Mouse (Mus musculus) liver, embryonic 11.5 days (tissue): ENCODE measurements around the gene Ermp1. TPM values are rescaled to one million over a fixed set of nuclear protein-coding genes. Genes with fewer than 3 reads are reported as not detected.

Experiments
- ATAC-seq: fragments of 200-750 bp; cut with Nextera tagmentation; replicated peaks from 2 replicates; pipeline ENCODE4 v1.8.0; 2017; ENCODE audit warnings: moderate number of reproducible peaks, mild to moderate bottlenecking, moderate TSS enrichment, moderate library complexity; ENCODE audit not compliant: low FRiP score
- DNase-seq: peaks from one replicate; pipeline ENCODE4 v3.0.0-alpha.2; 2017; ENCODE audit warnings: low spot score
- H3K27ac ChIP-seq: fragments of 300-500 bp; sonication (generic); 2 replicates; pipeline ENCODE4 v1.5.1; 2014; ENCODE audit warnings: mild to moderate bottlenecking, low read depth, low read length, control low read depth
- H3K27me3 ChIP-seq: fragments of 300-500 bp; sonication (generic); replicated peaks from 2 replicates; pipeline ENCODE4 v1.6.1; 2014; ENCODE audit warnings: low read length, mixed read lengths; ENCODE audit not compliant: control insufficient read depth, insufficient read depth
- H3K36me3 ChIP-seq: fragments of 300-500 bp; sonication (generic); 2 replicates; pipeline ENCODE4 v1.6.1; 2014; ENCODE audit warnings: mild to moderate bottlenecking, low read length, moderate library complexity, mixed read lengths; ENCODE audit not compliant: control insufficient read depth, insufficient read depth
- H3K4me1 ChIP-seq: fragments of 300-500 bp; sonication (generic); replicated peaks from 2 replicates; pipeline ENCODE4 v1.6.1; 2014; ENCODE audit warnings: low read length, mixed read lengths; ENCODE audit not compliant: control insufficient read depth, insufficient read depth
- H3K4me2 ChIP-seq: fragments of 300-500 bp; sonication (generic); 2 replicates; pipeline ENCODE4 v1.6.1; 2014; ENCODE audit warnings: mild to moderate bottlenecking, control low read depth, moderate library complexity
- H3K4me3 ChIP-seq: fragments of 300-500 bp; sonication (generic); 2 replicates; pipeline ENCODE4 v1.5.1; 2014; ENCODE audit warnings: low read depth, low read length, control low read depth
- H3K9ac ChIP-seq: fragments of 300-500 bp; sonication (generic); 2 replicates; pipeline ENCODE4 v1.6.1; 2014; ENCODE audit warnings: low read depth, low read length, control low read depth
- H3K9me3 ChIP-seq: fragments of 300-500 bp; sonication (generic); 2 replicates; pipeline ENCODE4 v1.6.1; 2016; ENCODE audit warnings: low read length, inconsistent platforms, mixed read lengths; ENCODE audit not compliant: control insufficient read depth
- WGBS: fragments of 180-500 bp; shearing (Covaris S2); extraction: QIAGEN DNeasy Blood & Tissue Kit; methylation state at CpG from one replicate; pipeline ENCODE4 v1.1.7; 2014; 5-methylcytosine and 5-hydroxymethylcytosine counted together
- polyA plus RNA-seq: library from polyadenylated mRNA; unstranded; fragments of >200 nt; fragmentation: Nextera tagmentation; extraction: Ambion mirVana; gene quantifications from 2 replicates; pipeline ENCODE4 v1.2.1, GENCODE M21; 2014

Gene Ermp1
- 15.9 and 18.6 TPM in 2 replicates for polyA plus RNA-seq

DNA sequence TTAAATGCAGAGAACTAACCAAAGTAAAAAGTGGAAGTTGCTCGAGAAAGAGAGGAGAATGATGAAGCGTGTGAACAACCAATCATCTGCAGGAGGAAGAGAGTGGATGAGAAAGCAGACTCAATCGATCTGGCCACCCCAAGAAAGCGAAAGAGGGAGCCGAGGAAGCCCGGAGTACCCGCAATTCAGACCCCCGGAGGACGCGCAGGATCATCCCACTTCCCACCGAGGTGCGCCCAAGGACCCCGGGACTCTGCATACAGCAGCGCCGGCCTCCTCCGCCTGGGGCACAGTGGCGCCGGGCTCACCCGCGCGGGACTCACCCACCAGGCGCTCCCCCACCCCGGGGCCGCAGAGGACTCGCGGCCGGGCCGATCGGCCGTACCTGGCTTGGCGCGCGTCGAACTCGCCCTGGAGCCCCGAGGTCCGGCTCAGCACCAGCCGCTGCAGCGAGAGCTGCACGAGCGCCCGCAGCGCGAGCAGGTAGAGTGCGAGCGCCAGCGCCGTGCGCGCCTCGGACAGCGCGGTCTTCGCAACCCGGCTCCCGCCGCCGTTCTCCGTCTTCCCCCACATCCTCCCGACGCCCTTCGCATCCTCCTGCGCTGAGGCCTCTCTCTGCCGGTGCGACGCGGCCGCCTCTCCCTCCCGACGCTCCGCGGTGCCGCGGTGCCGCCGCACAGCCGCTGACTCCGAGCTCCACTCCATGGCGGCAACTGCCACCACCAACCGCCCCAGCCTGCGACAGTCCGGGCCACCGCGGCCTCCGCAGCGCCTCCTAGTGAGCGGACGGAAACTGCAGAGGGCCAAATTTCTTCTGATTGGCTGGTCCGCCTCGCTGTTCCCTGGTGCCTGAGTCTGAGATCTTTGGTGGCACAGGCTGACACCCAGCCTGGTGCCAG, at the start of gene Ermp1:
Gene Ermp1 (minus strand): TSS at position 765 of the 899 bp plus-strand sequence.
- Histone ChIP-seq H3K9me3 (no peaks in the 10 kb centered on the region; the same call in 1 of the 2 replicates), H3K36me3 (peaks cover 9% of the 10 kb centered on the region), H3K4me3 (peak within 1 kb of the TSS; percentile 78), H3K27me3 (no peaks in the 10 kb centered on the region), H3K4me1 (peaks cover 17% of the 10 kb centered on the region), H3K4me2 (peak within 1 kb of the TSS; percentile 66), H3K27ac (peak within 1 kb of the TSS; percentile 70), H3K9ac (peak within 1 kb of the TSS; percentile 82)
- DNase-seq (peak; percentile 92), ATAC-seq (peak; percentile 87)
- WGBS = under 1% methylated on average over 90 of the region's 90 CpGs

DNA sequence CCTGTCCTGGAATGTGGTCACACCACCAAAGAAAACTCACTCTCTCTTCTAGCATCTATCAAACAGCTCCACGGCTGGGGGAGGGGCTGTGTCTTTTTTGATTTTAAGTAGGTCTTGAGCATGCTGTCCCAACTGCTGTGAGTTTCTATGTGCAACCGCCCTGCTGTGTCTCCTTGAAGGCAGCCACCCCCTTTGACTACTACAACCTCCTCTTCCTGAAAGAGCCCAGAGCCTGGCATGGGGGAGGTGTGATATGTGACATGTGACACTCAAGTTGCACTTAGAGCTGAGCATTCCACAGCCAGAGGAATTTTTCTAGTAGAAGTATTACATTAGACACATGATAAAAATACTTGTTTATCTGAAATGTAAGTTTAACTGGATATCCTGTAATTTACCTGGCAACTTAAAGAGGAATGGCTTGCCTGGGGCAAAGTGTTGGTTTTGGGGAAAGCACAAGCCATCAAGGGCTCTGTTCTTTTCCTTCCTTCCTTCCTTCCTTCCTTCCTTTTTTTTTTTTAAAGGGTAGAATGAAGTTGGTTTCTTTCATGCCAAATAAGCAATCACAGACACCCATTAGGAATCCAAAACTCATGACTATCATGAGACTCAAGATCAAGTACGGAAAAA, 49.1 kb upstream of the Ermp1 start, which contains the start of gene Mlana:
Gene Mlana (plus strand): TSS at position 580 of the 630 bp plus-strand sequence.
- H3K27me3 ChIP-seq = no peaks in the 10 kb centered on the region
- no peak within 1 kb of the TSS for H3K9ac ChIP-seq
- no peak within 1 kb of the TSS for H3K27ac ChIP-seq
- no peaks in the 10 kb centered on the region for H3K9me3 ChIP-seq
- H3K4me3 ChIP-seq = no peak within 1 kb of the TSS
- no peak for DNase-seq
- H3K4me2 ChIP-seq = no peak within 1 kb of the TSS
- no peaks in the 10 kb centered on the region for H3K4me1 ChIP-seq
- 51% methylated on average over 3 of the region's 3 CpGs for WGBS
- no peaks in the 10 kb centered on the region for H3K36me3 ChIP-seq
- ATAC-seq = no peak

DNA sequence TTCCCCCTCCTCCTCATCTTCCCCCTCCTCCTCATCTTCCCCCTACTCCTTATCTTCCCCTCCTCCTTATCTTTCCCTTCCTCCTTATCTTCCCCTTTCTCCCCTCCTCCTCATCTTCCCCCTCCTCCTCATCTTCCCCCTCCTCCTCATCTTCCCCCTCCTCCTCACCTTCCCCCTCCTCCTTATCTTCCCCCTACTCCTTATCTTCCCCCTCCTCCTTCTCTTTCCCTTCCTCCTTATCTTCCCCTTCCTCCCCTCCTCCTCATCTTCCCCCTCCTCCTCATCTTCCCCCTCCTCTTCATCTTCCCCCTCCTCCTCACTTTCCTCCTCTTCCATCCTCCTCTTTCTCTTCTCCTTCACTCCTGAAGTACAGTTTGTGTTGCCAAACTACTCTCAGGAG, 48.6 kb upstream of the Ermp1 start:
- Histone ChIP-seq H3K27me3 (no peaks in the 10 kb centered on the region), H3K4me2 (no peak overlapping the region), H3K4me1 (no peaks in the 10 kb centered on the region), H3K4me3 (no peak overlapping the region), H3K9ac (no peak overlapping the region), H3K36me3 (no peaks in the 10 kb centered on the region), H3K27ac (no peak overlapping the region), H3K9me3 (no peaks in the 10 kb centered on the region)
- ATAC-seq = no peak
- no peak for DNase-seq

DNA sequence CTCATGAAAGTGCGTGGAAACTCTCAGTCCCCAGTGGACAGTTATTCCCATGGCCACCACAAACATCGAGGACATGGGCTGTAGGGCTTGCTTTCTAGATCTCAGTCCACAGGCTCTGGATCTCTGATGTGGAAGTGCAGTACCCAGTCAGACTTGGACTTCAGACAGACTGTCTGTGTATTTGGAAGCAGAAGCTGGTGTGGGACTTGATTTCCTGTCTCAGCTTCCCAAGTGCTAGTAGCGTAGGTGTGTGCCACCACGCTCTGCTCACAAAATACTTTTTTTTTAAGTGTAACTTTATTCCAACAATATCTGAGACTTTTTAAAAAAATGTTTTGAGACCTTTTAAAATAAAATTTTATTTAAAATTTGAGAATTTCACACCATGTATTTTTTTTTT, 48.1 kb upstream of the Ermp1 start:
- H3K9ac ChIP-seq = no peak overlapping the region
- H3K4me3 ChIP-seq = no peak overlapping the region
- H3K4me2 ChIP-seq = no peak overlapping the region
- H3K27me3 ChIP-seq = no peaks in the 10 kb centered on the region
- DNase-seq (no peak), ATAC-seq (no peak)
- no peaks in the 10 kb centered on the region for H3K4me1 ChIP-seq
- no peaks in the 10 kb centered on the region for H3K9me3 ChIP-seq
- no peaks in the 10 kb centered on the region for H3K36me3 ChIP-seq
- no peak overlapping the region for H3K27ac ChIP-seq
- 89% methylated on average over 4 of the region's 4 CpGs for WGBS

DNA sequence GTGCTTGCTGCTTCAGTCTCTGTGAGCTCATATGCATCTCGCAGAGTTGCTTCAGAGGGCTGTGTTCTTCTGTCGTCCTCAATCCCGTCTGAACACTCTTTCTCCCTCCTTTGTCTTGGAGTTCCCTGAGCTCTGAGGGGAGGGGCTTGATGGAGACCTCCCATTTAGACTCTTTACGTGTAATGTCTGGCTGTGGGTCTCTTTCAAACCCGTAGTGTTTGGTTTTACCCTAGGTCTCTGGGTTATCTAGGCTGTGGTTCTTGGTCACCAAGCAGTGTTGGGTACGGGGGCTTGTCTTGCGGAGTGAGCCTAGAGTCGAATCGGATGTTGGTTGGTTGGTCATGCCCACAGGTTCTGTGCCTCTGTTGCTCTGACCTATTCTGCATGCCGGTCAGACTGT, 46.9 kb upstream of the Ermp1 start:
- ATAC-seq (no peak), DNase-seq (no peak)
- Histone ChIP-seq H3K9ac (no peak overlapping the region), H3K27ac (no peak overlapping the region), H3K4me2 (no peak overlapping the region), H3K27me3 (no peaks in the 10 kb centered on the region), H3K36me3 (no peaks in the 10 kb centered on the region), H3K4me3 (no peak overlapping the region), H3K9me3 (no peaks in the 10 kb centered on the region), H3K4me1 (no peaks in the 10 kb centered on the region)
- 91% methylated on average over 10 of the region's 10 CpGs for WGBS

DNA sequence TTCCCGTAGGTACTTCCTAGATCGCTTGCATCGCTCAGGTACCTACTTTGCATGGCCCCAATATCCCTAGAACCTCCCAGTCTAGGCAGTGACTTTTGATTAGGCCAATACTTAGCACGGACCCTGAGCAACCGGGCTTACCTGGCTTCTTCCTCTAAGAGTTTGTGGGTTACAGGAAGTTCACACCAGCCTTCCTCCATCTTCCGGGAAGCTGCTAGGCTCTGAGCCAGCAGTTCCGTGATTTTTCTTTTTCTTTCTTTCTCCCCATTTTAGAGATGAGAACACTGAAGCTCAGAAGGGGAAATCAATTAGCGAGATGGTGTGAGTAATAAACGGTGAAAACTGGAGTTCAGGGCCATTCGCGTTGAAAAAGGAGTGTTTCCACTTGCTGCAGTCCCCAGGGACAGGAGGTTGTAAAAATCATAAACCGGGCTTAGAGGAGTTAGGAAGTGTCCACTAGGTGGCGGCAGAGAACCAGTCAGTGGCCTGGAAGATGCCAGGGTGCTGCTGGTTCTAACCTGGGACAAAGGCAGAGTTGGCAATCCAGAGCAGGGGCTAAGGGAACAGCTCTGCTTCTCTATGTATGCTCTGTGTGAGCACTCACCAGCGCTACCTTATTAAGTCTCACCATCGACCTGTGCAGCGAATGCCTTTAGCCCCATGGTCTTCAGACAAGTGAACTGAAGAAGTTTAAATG, 35.8 kb upstream of the Ermp1 start:
- no peak overlapping the region for H3K9ac ChIP-seq
- no peaks in the 10 kb centered on the region for H3K27me3 ChIP-seq
- no peak overlapping the region for H3K4me3 ChIP-seq
- no peaks in the 10 kb centered on the region for H3K36me3 ChIP-seq
- WGBS = 51% methylated on average over 16 of the region's 16 CpGs
- no peak overlapping the region for H3K4me2 ChIP-seq
- H3K9me3 ChIP-seq = peaks cover 9% of the 10 kb centered on the region; the same call in 1 of the 2 replicates
- H3K4me1 ChIP-seq = no peaks in the 10 kb centered on the region; the same call in 1 of the 2 replicates
- peak; percentile 56 for DNase-seq
- H3K27ac ChIP-seq = no peak overlapping the region
- ATAC-seq = no peak

DNA sequence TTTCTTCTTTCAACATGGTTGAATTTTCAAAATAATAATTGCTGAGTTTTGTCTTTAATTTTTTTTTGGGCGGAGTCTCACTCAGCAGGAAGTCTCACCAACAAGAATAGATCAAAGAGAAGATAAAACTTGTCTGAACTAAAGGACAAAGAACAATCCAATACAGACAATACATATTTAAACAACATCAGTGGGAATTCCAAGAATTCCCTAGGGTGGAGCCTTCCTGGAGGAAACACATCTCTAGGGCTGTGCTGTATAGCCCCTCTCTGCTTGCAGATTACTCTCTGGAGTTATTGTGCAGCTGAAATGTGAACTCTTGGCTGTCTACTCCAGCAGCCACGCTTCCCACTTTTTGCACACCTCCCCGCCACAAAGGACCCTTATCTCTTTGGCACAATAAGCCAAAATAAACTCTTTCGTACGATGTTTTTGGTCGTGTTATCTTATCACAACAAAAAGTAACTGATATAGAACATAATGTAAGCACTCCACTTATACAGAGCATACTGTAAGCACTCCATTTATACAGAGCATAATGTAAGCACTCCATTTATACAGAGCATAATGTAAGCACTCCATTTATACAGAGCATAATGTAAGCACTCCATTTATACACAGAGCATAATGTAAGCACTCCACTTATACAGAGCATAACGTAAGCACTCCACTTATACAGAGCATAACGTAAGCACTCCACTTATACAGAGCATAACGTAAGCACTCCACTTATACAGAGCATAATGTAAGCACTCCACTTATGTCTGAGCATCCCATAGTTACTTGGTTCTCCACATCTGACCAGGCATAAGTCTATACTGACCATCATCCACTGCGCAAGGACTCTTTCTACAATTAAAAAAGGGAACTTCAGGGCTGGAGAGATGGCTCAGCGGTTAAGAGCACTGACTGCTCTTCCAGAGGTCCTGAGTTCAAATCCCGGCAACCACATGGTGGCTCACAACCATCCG, 32.3 kb upstream of the Ermp1 start:
- 60% methylated on average over 13 of the region's 13 CpGs for WGBS

More for the DNA sequence above, 32.3 kb upstream of the Ermp1 start:
- ATAC-seq = no peak
- Histone ChIP-seq H3K27ac (no peak overlapping the region), H3K4me2 (no peak overlapping the region), H3K9me3 (peaks cover 9% of the 10 kb centered on the region; the same call in 1 of the 2 replicates), H3K4me1 (no peaks in the 10 kb centered on the region; the same call in 1 of the 2 replicates), H3K36me3 (no peaks in the 10 kb centered on the region), H3K27me3 (no peaks in the 10 kb centered on the region), H3K9ac (no peak overlapping the region), H3K4me3 (no peak overlapping the region)
- DNase-seq = no peak
